Mouse (Mus musculus): ENCODE measurements around the gene Umad1. TPM values are rescaled to one million over a fixed set of nuclear protein-coding genes. Genes with fewer than 3 reads are reported as not detected.

The Umad1 gene
- polyA plus RNA-seq, 1 experiment from 2014 or later, result 31.2 TPM

DNA sequence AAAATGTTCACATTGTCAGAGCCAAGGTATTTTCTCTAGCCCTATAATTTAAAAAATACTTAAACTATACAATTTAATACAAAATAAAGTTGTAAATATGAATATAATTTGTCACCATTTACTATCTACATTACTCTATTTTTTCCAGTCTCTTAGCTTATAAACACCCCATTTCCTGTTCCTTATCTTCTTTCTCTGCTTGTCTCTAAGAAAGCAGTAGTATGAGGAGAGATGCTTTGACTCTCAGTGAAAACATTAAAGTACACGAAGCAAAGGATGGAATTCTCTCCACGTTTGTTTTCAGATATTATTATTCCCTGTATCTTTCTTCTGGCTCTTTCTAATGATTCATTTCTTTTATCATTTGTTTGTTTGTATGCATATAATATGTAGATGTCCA lies 99.1 kb downstream of the Umad1 start:
- Histone ChIP-seq H3K27ac (no peak overlapping the region), H3K4me3 (no peak overlapping the region), H3K9me3 (replicated peaks) (no peaks in the 10 kb centered on the region), H3K4me2 (replicated peaks) (no peak overlapping the region), H3K4me1 (peaks cover 13% of the 10 kb centered on the region), H3K36me3 (no peaks in the 10 kb centered on the region), H3K9ac (no peak overlapping the region), H3K27me3 (no peaks in the 10 kb centered on the region)
- no peak for ATAC-seq (ENCODE audit: low FRiP score)
- 76% methylated on average over 2 of the region's 2 CpGs for WGBS

- Histone ChIP-seq H3K4me3 (no peak overlapping the region), H3K9ac (no peak overlapping the region), H3K4me2 (replicated peaks) (no peak overlapping the region), H3K9me3 (replicated peaks) (no peaks in the 10 kb centered on the region), H3K27ac (no peak overlapping the region), H3K4me1 (peaks cover 8% of the 10 kb centered on the region), H3K27me3 (no peaks in the 10 kb centered on the region), H3K36me3 (no peaks in the 10 kb centered on the region)
- ATAC-seq (ENCODE audit: low FRiP score), result no peak
- 83% methylated on average over 2 of the region's 2 CpGs for WGBS
Measured at GRCm38 (mm10) chr6:8358782-8359181, 99.7 kb downstream of the Umad1 start.

DNA sequence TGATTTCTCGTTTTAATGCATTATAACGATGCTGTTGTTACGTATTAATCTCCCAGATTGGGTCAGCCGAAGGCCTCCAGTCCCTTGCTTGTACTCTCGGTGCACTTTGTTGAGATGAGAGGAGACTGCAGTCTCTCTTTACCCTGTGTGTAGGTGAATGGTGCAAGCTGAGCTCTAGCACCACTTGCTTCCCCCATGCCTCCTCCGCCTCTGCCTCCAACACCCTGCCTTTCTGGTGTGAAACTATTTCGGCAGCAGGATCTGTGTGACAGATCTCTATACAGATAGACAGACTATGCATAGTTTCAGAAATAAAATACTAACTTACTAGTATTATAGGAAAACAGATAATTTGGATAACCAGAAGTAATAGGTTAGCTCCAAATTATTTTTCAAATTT lies 101.7 kb downstream of the Umad1 start:
- no peak overlapping the region for H3K27ac ChIP-seq
- WGBS, result 91% methylated on average over 7 of the region's 7 CpGs
- no peaks in the 10 kb centered on the region for H3K27me3 ChIP-seq
- H3K9me3 ChIP-seq (replicated peaks), result no peaks in the 10 kb centered on the region
- no peaks in the 10 kb centered on the region for H3K36me3 ChIP-seq
- ATAC-seq (ENCODE audit: low FRiP score), result no peak
- H3K4me2 ChIP-seq (replicated peaks), result no peak overlapping the region
- no peak overlapping the region for H3K9ac ChIP-seq
- no peak overlapping the region for H3K4me3 ChIP-seq
- H3K4me1 ChIP-seq, result peaks cover 8% of the 10 kb centered on the region; the same call in 1 of the 2 replicates

- Histone ChIP-seq H3K9me3 (replicated peaks) (no peaks in the 10 kb centered on the region), H3K36me3 (no peaks in the 10 kb centered on the region), H3K4me1 (peaks cover 8% of the 10 kb centered on the region; the same call in 1 of the 2 replicates), H3K27ac (no peak overlapping the region), H3K4me3 (no peak overlapping the region), H3K4me2 (replicated peaks) (no peak overlapping the region), H3K27me3 (no peaks in the 10 kb centered on the region), H3K9ac (no peak overlapping the region)
- no peak for ATAC-seq (ENCODE audit: low FRiP score)
- 65% methylated on average over 12 of the region's 12 CpGs for WGBS
Measured at GRCm38 (mm10) chr6:8364033-8364756, 105.1 kb downstream of the Umad1 start.

GRCm38 (mm10) chr6:8364757-8365150 lies 105.7 kb downstream of the Umad1 start:
- H3K27ac ChIP-seq, result no peak overlapping the region
- H3K4me3 ChIP-seq, result no peak overlapping the region
- no peaks in the 10 kb centered on the region for H3K27me3 ChIP-seq
- no peak overlapping the region for H3K9ac ChIP-seq
- H3K9me3 ChIP-seq (replicated peaks), result no peaks in the 10 kb centered on the region
- no peaks in the 10 kb centered on the region for H3K36me3 ChIP-seq
- 90% methylated on average over 11 of the region's 11 CpGs for WGBS
- H3K4me2 ChIP-seq (replicated peaks), result no peak overlapping the region
- H3K4me1 ChIP-seq, result peaks cover 8% of the 10 kb centered on the region; the same call in 1 of the 2 replicates
- no peak for ATAC-seq (ENCODE audit: low FRiP score)

- Histone ChIP-seq H3K27me3 (no peaks in the 10 kb centered on the region), H3K27ac (no peak overlapping the region), H3K36me3 (no peaks in the 10 kb centered on the region), H3K4me2 (replicated peaks) (no peak overlapping the region), H3K9me3 (replicated peaks) (no peaks in the 10 kb centered on the region), H3K4me3 (no peak overlapping the region), H3K9ac (no peak overlapping the region), H3K4me1 (peaks cover 8% of the 10 kb centered on the region; the same call in 1 of the 2 replicates)
- 93% methylated on average over 4 of the region's 4 CpGs for WGBS
- no peak for ATAC-seq (ENCODE audit: low FRiP score)
Measured at GRCm38 (mm10) chr6:8367675-8368074, 108.6 kb downstream of the Umad1 start.

- Histone ChIP-seq H3K4me2 (replicated peaks) (no peak overlapping the region), H3K9me3 (replicated peaks) (no peaks in the 10 kb centered on the region), H3K4me1 (peaks cover 8% of the 10 kb centered on the region; the same call in 1 of the 2 replicates), H3K27me3 (no peaks in the 10 kb centered on the region), H3K4me3 (no peak overlapping the region), H3K36me3 (no peaks in the 10 kb centered on the region), H3K27ac (no peak overlapping the region), H3K9ac (no peak overlapping the region)
- 67% methylated on average over 2 of the region's 2 CpGs for WGBS
- ATAC-seq (ENCODE audit: low FRiP score), result peak; percentile 66; the same call in 1 of the 2 replicates
Measured at GRCm38 (mm10) chr6:8368198-8368864, 109.2 kb downstream of the Umad1 start.

DNA sequence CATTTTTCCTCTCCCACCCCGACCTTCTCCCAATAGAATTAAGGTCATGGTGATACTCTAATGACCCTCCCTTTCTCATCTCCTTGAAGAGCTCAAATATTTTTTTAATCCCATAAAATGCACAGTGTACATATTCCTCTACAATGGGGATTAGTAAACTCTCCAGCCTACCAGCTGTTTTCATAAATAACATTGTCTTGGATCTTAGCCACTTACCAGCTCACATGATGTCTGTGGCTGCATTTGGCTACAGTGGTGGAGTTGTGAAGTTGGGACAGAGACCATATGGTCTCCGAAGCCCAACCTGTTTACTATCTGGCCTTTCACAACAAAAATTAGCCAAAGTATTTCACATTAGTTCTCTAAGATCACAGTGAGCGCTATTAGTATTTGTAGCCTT lies 111.5 kb downstream of the Umad1 start:
- Histone ChIP-seq H3K9ac (no peak overlapping the region), H3K27ac (no peak overlapping the region), H3K4me2 (replicated peaks) (no peak overlapping the region), H3K36me3 (no peaks in the 10 kb centered on the region), H3K4me1 (no peaks in the 10 kb centered on the region), H3K9me3 (replicated peaks) (no peaks in the 10 kb centered on the region), H3K4me3 (no peak overlapping the region), H3K27me3 (no peaks in the 10 kb centered on the region)
- WGBS, result 93% methylated on average over 3 of the region's 3 CpGs
- no peak for ATAC-seq (ENCODE audit: low FRiP score)

GRCm38 (mm10) chr6:8373051-8373450 lies 114.0 kb downstream of the Umad1 start:
- Histone ChIP-seq H3K4me1 (no peaks in the 10 kb centered on the region), H3K36me3 (peaks cover 7% of the 10 kb centered on the region; the same call in 1 of the 2 replicates), H3K4me2 (replicated peaks) (no peak overlapping the region), H3K27ac (no peak overlapping the region), H3K4me3 (no peak overlapping the region), H3K9ac (no peak overlapping the region), H3K9me3 (replicated peaks) (no peaks in the 10 kb centered on the region), H3K27me3 (no peaks in the 10 kb centered on the region)
- 60% methylated on average over 2 of the region's 2 CpGs for WGBS
- no peak for ATAC-seq (ENCODE audit: low FRiP score)

DNA sequence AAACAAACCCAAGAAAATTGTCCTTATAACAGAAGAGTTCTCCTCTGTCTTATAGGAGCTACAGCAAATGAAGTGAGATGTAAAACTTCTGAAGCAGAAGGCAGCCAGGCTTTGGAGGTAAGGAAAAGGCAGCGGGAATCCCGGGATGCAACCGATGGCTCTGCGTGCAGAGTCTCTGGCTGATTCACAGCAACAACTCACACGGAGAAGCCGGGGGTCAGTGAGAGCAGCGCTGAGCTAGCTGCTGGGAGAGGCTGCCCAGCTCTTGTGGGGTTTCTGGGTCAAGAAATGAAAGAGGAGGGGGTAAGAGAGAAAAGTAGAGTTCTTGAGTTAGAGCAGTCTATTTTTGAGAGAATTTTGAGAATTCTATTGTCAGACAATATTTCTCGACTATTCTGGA lies 114.8 kb downstream of the Umad1 start:
- Histone ChIP-seq H3K27me3 (no peaks in the 10 kb centered on the region), H3K4me2 (replicated peaks) (no peak overlapping the region), H3K4me3 (no peak overlapping the region), H3K36me3 (peaks cover 7% of the 10 kb centered on the region; the same call in 1 of the 2 replicates), H3K9me3 (replicated peaks) (no peaks in the 10 kb centered on the region), H3K27ac (no peak overlapping the region), H3K4me1 (no peaks in the 10 kb centered on the region), H3K9ac (no peak overlapping the region)
- no peak for ATAC-seq (ENCODE audit: low FRiP score)
- WGBS, result 45% methylated on average over 8 of the region's 8 CpGs

GRCm38 (mm10) chr6:8374290-8374689 lies 115.2 kb downstream of the Umad1 start:
- H3K4me3 ChIP-seq, result no peak overlapping the region
- no peak for ATAC-seq (ENCODE audit: low FRiP score)
- peaks cover 7% of the 10 kb centered on the region; the same call in 1 of the 2 replicates for H3K36me3 ChIP-seq
- H3K4me1 ChIP-seq, result no peaks in the 10 kb centered on the region
- no peaks in the 10 kb centered on the region for H3K9me3 ChIP-seq (replicated peaks)
- 77% methylated on average over 6 of the region's 6 CpGs for WGBS
- no peaks in the 10 kb centered on the region for H3K27me3 ChIP-seq
- no peak overlapping the region for H3K27ac ChIP-seq
- H3K9ac ChIP-seq, result no peak overlapping the region
- no peak overlapping the region for H3K4me2 ChIP-seq (replicated peaks)

DNA sequence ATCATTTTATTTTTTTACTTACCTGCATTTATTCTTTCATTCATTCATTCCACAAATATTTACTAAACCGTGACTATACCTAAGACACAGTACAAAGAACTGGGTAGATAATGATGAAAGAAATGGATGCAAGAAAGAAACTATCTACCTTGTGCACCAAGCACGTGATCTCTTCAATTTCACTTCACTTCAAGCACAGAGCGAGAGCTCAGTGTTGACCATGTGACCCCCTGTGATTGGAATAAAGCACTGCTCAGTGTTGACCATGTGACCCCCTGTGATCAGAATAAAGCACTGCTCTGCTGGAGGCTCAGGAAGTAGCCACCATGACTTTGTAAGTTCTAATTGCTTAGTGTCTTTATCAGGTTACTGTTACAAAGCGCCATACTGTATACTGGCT lies 115.6 kb downstream of the Umad1 start:
- no peak overlapping the region for H3K4me2 ChIP-seq (replicated peaks)
- no peak for ATAC-seq (ENCODE audit: low FRiP score)
- peaks cover 7% of the 10 kb centered on the region; the same call in 1 of the 2 replicates for H3K36me3 ChIP-seq
- 84% methylated on average over 4 of the region's 4 CpGs for whole genome bisulfite sequencing
- no peaks in the 10 kb centered on the region for H3K4me1 ChIP-seq
- H3K4me3 ChIP-seq, result no peak overlapping the region
- no peak overlapping the region for H3K27ac ChIP-seq
- no peak overlapping the region for H3K9ac ChIP-seq
- no peaks in the 10 kb centered on the region for H3K27me3 ChIP-seq
- no peaks in the 10 kb centered on the region for H3K9me3 ChIP-seq (replicated peaks)

- Histone ChIP-seq H3K9ac (no peak overlapping the region), H3K4me2 (replicated peaks) (no peak overlapping the region), H3K9me3 (replicated peaks) (no peaks in the 10 kb centered on the region), H3K36me3 (peaks cover 7% of the 10 kb centered on the region; the same call in 1 of the 2 replicates), H3K27me3 (no peaks in the 10 kb centered on the region), H3K27ac (no peak overlapping the region), H3K4me3 (no peak overlapping the region), H3K4me1 (no peaks in the 10 kb centered on the region)
- no peak for ATAC-seq (ENCODE audit: low FRiP score)
- WGBS, result 93% methylated on average over 5 of the region's 5 CpGs
Measured at GRCm38 (mm10) chr6:8376351-8376750, 117.3 kb downstream of the Umad1 start.
